Mouse (Mus musculus): Measurements from ENCODE around the gene Mob4. TPM values are rescaled to one million over a fixed set of nuclear protein-coding genes. Genes with fewer than 3 reads are reported as not detected.
"Not testable (repeated sequence)": the region's sequence is repeated elsewhere in the genome, so short reads cannot be mapped to it uniquely, and the experiment has no call there.

The Mob4 gene
- polyA plus RNA-seq, 1 experiment from 2014 or later, result 143 TPM

GRCm38 (mm10) chr1:55107644-55108043 lies 23.4 kb upstream of the Mob4 start:
- ATAC-seq (replicated peaks; ENCODE audit: low FRiP score), result no peak
- H3K27ac ChIP-seq, result no peak overlapping the region
- H3K9me3 ChIP-seq (replicated peaks), result no peaks in the 10 kb centered on the region
- H3K36me3 ChIP-seq, result no peaks in the 10 kb centered on the region
- H3K4me1 ChIP-seq, result no peaks in the 10 kb centered on the region
- no peak overlapping the region for H3K4me2 ChIP-seq
- 71% methylated on average over 1 of the region's 1 CpGs for WGBS
- H3K4me3 ChIP-seq (replicated peaks), result no peak overlapping the region
- no peak overlapping the region for H3K9ac ChIP-seq
- H3K27me3 ChIP-seq, result no peaks in the 10 kb centered on the region

GRCm38 (mm10) chr1:55108473-55108872 lies 22.6 kb upstream of the Mob4 start:
- H3K36me3 ChIP-seq, result no peaks in the 10 kb centered on the region
- no peak overlapping the region for H3K4me3 ChIP-seq (replicated peaks)
- H3K4me2 ChIP-seq, result no peak overlapping the region
- WGBS, result 45% methylated on average over 2 of the region's 2 CpGs
- H3K27ac ChIP-seq, result no peak overlapping the region
- no peak overlapping the region for H3K9ac ChIP-seq
- no peak for ATAC-seq (replicated peaks; ENCODE audit: low FRiP score)
- H3K27me3 ChIP-seq, result no peaks in the 10 kb centered on the region
- no peaks in the 10 kb centered on the region for H3K4me1 ChIP-seq
- no peaks in the 10 kb centered on the region for H3K9me3 ChIP-seq (replicated peaks)

GRCm38 (mm10) chr1:55109066-55109766 lies 21.8 kb upstream of the Mob4 start:
- ATAC-seq (replicated peaks; ENCODE audit: low FRiP score), result no peak
- H3K27me3 ChIP-seq, result no peaks in the 10 kb centered on the region
- no peaks in the 10 kb centered on the region for H3K36me3 ChIP-seq
- no peak overlapping the region for H3K27ac ChIP-seq
- no peaks in the 10 kb centered on the region for H3K9me3 ChIP-seq (replicated peaks)
- H3K4me3 ChIP-seq (replicated peaks), result no peak overlapping the region
- 85% methylated on average over 4 of the region's 4 CpGs for WGBS
- no peak overlapping the region for H3K4me2 ChIP-seq
- no peak overlapping the region for H3K9ac ChIP-seq
- no peaks in the 10 kb centered on the region for H3K4me1 ChIP-seq

GRCm38 (mm10) chr1:55123046-55123445 lies 8.0 kb upstream of the Mob4 start:
- Histone ChIP-seq H3K27ac (no peak overlapping the region), H3K9ac (no peak overlapping the region), H3K9me3 (replicated peaks) (no peaks in the 10 kb centered on the region), H3K4me2 (no peak overlapping the region), H3K4me1 (no peaks in the 10 kb centered on the region), H3K4me3 (replicated peaks) (no peak overlapping the region), H3K36me3 (no peaks in the 10 kb centered on the region), H3K27me3 (no peaks in the 10 kb centered on the region)
- 90% methylated on average over 5 of the region's 5 CpGs for WGBS
- ATAC-seq (replicated peaks; ENCODE audit: low FRiP score), result no peak

GRCm38 (mm10) chr1:55123561-55123960 lies 7.5 kb upstream of the Mob4 start:
- H3K4me1 ChIP-seq, result no peaks in the 10 kb centered on the region
- no peak overlapping the region for H3K27ac ChIP-seq
- no peak for ATAC-seq (replicated peaks; ENCODE audit: low FRiP score)
- H3K36me3 ChIP-seq, result no peaks in the 10 kb centered on the region
- H3K9ac ChIP-seq, result no peak overlapping the region
- H3K27me3 ChIP-seq, result no peaks in the 10 kb centered on the region
- H3K4me3 ChIP-seq (replicated peaks), result no peak overlapping the region
- no peak overlapping the region for H3K4me2 ChIP-seq
- 76% methylated on average over 2 of the region's 2 CpGs for WGBS
- H3K9me3 ChIP-seq (replicated peaks), result no peaks in the 10 kb centered on the region

GRCm38 (mm10) chr1:55124136-55124535 lies 6.9 kb upstream of the Mob4 start:
- not testable (repeated sequence) for H3K9ac ChIP-seq; H3K27ac ChIP-seq; H3K4me2 ChIP-seq; H3K4me1 ChIP-seq; H3K4me3 ChIP-seq (replicated peaks); H3K27me3 ChIP-seq; ATAC-seq (replicated peaks; ENCODE audit: low FRiP score); H3K9me3 ChIP-seq (replicated peaks); H3K36me3 ChIP-seq
- WGBS, result 97% methylated on average over 2 of the region's 2 CpGs

- no peaks in the 10 kb centered on the region for H3K27me3 ChIP-seq
- H3K9ac ChIP-seq, result no peak overlapping the region
- no peak overlapping the region for H3K27ac ChIP-seq
- H3K4me1 ChIP-seq, result peaks cover 16% of the 10 kb centered on the region
- H3K36me3 ChIP-seq, result peaks cover 6% of the 10 kb centered on the region
- no peak overlapping the region for H3K4me2 ChIP-seq
- H3K9me3 ChIP-seq (replicated peaks), result no peaks in the 10 kb centered on the region
- 96% methylated on average over 5 of the region's 5 CpGs for WGBS
- no peak for ATAC-seq (replicated peaks; ENCODE audit: low FRiP score)
- no peak overlapping the region for H3K4me3 ChIP-seq (replicated peaks)
Measured at GRCm38 (mm10) chr1:55129716-55130115, 1.3 kb upstream of the Mob4 start.

GRCm38 (mm10) chr1:55130190-55130916 lies 678 bp upstream of the Mob4 start:
- peak overlapping the region; percentile 99 for H3K27ac ChIP-seq
- peaks cover 16% of the 10 kb centered on the region for H3K4me1 ChIP-seq
- no peaks in the 10 kb centered on the region for H3K9me3 ChIP-seq (replicated peaks)
- 64% methylated on average over 10 of the region's 10 CpGs for WGBS
- H3K9ac ChIP-seq, result peak overlapping the region; percentile 45
- peak overlapping the region; percentile 99 for H3K4me3 ChIP-seq (replicated peaks)
- peak overlapping the region; percentile 67 for H3K4me2 ChIP-seq
- peaks cover 9% of the 10 kb centered on the region for H3K36me3 ChIP-seq
- no peak for ATAC-seq (replicated peaks; ENCODE audit: low FRiP score)
- no peaks in the 10 kb centered on the region for H3K27me3 ChIP-seq

GRCm38 (mm10) chr1:55131424-55132014 lies 488 bp downstream of the Mob4 start:
- ATAC-seq (replicated peaks; ENCODE audit: low FRiP score), result peak; percentile 92
- peak overlapping the region; percentile 67 for H3K4me2 ChIP-seq
- under 1% methylated on average over 44 of the region's 47 CpGs for WGBS

GRCm38 (mm10) chr1:55132308-55132707 lies 1.3 kb downstream of the Mob4 start:
- Histone ChIP-seq H3K9ac (peak overlapping the region; percentile 98), H3K4me3 (replicated peaks) (peak overlapping the region; percentile 99), H3K4me2 (peak overlapping the region; percentile 67), H3K27ac (0 out of 2 replicates have a peak overlapping the region, but pooled peaks have one; percentile 99), H3K27me3 (no peaks in the 10 kb centered on the region), H3K36me3 (peaks cover 20% of the 10 kb centered on the region), H3K4me1 (peaks cover 16% of the 10 kb centered on the region), H3K9me3 (replicated peaks) (no peaks in the 10 kb centered on the region)
- WGBS, result 62% methylated on average over 4 of the region's 4 CpGs
- ATAC-seq (replicated peaks; ENCODE audit: low FRiP score), result no peak

More at GRCm38 (mm10) chr1:55131424-55132014, 488 bp downstream of the Mob4 start:
- Histone ChIP-seq H3K36me3 (peaks cover 15% of the 10 kb centered on the region), H3K9me3 (replicated peaks) (no peaks in the 10 kb centered on the region), H3K27me3 (no peaks in the 10 kb centered on the region), H3K9ac (peak overlapping the region; percentile 98), H3K4me3 (replicated peaks) (peak overlapping the region; percentile 99), H3K27ac (peak overlapping the region; percentile 99), H3K4me1 (peaks cover 16% of the 10 kb centered on the region)

- Histone ChIP-seq H3K4me1 (peaks cover 16% of the 10 kb centered on the region), H3K27ac (no peak overlapping the region), H3K4me2 (peak overlapping the region; percentile 20; the same call in 1 of the 2 replicates), H3K27me3 (no peaks in the 10 kb centered on the region), H3K4me3 (replicated peaks) (no peak overlapping the region), H3K9ac (no peak overlapping the region), H3K36me3 (peaks cover 27% of the 10 kb centered on the region), H3K9me3 (replicated peaks) (no peaks in the 10 kb centered on the region)
- 60% methylated on average over 2 of the region's 2 CpGs for WGBS
- ATAC-seq (replicated peaks; ENCODE audit: low FRiP score), result no peak
Measured at GRCm38 (mm10) chr1:55133173-55133572, 2.1 kb downstream of the Mob4 start.

- Histone ChIP-seq H3K27me3 (no peaks in the 10 kb centered on the region), H3K4me1 (peaks cover 16% of the 10 kb centered on the region), H3K9me3 (replicated peaks) (no peaks in the 10 kb centered on the region), H3K4me2 (no peak overlapping the region), H3K4me3 (replicated peaks) (no peak overlapping the region), H3K9ac (no peak overlapping the region), H3K36me3 (peaks cover 34% of the 10 kb centered on the region), H3K27ac (no peak overlapping the region)
- no peak for ATAC-seq (replicated peaks; ENCODE audit: low FRiP score)
- WGBS, result 84% methylated on average over 3 of the region's 3 CpGs
Measured at GRCm38 (mm10) chr1:55134301-55134700, 3.3 kb downstream of the Mob4 start.

Measured in kidney, embryonic 15.5 days (tissue).